Mouse (Mus musculus) heart, postnatal 0 days (tissue): ENCODE results near the gene Slc35f3.

Experiments
- CTCF ChIP-seq: IDR thresholded peaks from 2 replicates; pipeline ENCODE4 v1.5.1; 2016; ENCODE audit warnings: antibody characterized with exemption, control low read depth, low read depth
- EP300 ChIP-seq: IDR thresholded peaks from 2 replicates; pipeline ENCODE4 v1.6.1; 2016; ENCODE audit warnings: antibody characterized with exemption, low read depth

- TF ChIP-seq CTCF = no peak
- no peak for TF ChIP-seq EP300
Measured at GRCm38 (mm10) chr8:126301580-126301979, 3.2 kb downstream of the Slc35f3 start.
